Mouse (Mus musculus) ovary, postnatal 36 days (tissue): Measurements from ENCODE around the gene H2-M10.5.
"Not testable (repeated sequence)": the region's sequence is repeated elsewhere in the genome, so short reads cannot be mapped to it uniquely, and the experiment has no call there.

Experiments used
- DNase-seq: peaks from one replicate; pipeline ENCODE4 v3.0.0; 2022; ENCODE audit warnings: low spot score, mixed read lengths

Gene H2-M10.5

DNA sequence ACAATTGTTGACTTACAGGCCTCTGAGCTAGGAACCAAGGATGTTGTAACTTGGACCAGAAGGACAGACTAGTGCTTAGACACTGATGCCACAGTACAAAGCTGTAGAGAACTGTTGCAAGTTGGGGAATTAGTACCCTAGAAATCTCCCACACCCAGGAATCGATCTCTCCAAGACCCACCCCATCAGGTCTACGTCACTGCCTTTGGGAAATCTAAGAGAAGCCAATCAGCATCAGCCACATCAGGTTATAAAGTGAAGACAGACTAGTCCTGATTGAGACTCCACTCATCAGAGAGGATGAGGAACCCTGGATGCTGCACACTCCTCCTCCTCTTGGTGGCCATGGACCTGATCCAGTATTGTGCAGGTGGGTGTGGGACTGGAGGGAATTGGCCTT, at the start of gene H2-M10.5:
Gene H2-M10.5 (plus strand): TSS at position 301 of the 400 bp plus-strand sequence.
- not testable (repeated sequence) for DNase-seq

DNA sequence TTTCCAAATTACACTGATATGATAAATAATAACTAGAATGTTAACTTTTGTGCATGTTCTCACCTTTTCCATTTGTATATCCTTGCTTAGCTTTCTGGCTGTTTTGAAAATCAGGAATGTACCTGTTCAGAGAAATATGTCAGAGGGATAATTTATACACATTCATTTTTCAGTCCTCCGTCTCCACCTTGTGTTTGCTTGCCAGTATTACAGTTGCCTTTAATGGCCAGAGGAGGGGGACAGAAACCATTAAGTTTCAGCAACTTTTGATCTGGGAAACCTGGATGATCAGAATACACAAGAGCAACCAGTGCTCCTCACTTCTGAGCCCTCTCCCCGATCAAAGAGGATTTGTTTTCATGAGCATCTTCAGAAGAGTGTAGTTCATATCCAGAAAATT, 46.7 kb upstream of the H2-M10.5 start:
- DNase-seq: no peak

DNA sequence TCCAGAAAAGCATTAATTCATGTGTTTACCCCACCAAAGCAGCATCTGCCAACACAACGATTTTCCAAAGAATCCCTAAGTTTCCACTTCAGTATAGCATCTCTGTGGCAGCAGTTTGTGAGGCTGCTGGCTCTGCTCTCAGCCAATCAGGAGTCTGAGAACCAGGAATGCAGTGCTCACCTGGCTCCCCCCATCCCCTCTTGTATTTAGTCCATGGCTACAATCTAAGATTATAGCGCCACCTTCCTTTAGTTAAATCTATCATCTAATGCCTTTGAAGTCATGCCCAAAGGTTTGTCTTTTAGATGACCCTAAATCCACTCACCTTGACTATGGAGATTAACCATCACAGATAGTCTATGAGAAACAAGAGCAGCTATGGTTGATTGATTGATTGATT, 8.9 kb upstream of the H2-M10.5 start:
- DNase-seq: no peak

DNA sequence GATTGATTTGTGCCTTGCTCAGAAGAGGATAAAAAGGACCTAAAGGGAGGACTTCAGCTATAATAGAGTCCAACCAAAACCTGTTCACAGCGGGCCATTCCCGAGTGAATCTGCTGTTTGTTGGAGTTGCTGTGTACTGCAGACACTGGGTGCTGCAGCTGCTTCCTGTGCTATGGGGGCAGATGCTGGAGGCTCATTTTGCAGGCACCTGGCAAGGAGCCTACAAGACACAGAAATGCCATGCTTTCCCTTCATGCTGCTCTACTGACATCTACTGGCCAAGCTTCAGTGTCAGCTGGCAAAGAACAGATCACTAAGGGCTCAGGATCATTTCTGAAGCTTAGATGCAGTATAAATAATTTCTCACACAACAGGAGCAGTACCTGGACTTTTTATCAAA, 8.5 kb upstream of the H2-M10.5 start:
- DNase-seq: peak; percentile 13

DNA sequence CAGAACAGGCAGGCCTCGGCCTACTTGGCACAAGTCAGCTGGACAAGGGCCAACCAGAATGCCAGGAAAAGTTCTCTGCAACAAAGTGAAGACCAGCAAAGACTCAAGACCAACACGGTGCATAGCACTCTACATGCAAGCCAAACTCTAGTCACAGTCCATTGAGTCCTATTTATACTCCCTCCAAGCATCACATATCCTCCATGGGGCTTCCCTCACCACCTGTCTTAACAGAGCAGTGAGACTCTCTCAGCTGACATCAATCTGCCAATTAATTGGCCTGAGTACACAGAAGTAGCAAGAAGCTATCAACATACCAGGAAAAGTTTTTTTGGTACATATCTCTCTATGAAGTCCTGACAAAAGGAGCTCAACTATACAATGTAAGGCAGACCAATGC, 7.3 kb upstream of the H2-M10.5 start:
- DNase-seq: not testable (repeated sequence)

- DNase-seq: no peak
These were observed 8.8 kb downstream of the H2-M10.5 start for GRCm38 (mm10) chr17:36781533-36781932.

- DNase-seq: not testable (repeated sequence)
These were observed 13.8 kb downstream of the H2-M10.5 start for GRCm38 (mm10) chr17:36786483-36786886.

DNA sequence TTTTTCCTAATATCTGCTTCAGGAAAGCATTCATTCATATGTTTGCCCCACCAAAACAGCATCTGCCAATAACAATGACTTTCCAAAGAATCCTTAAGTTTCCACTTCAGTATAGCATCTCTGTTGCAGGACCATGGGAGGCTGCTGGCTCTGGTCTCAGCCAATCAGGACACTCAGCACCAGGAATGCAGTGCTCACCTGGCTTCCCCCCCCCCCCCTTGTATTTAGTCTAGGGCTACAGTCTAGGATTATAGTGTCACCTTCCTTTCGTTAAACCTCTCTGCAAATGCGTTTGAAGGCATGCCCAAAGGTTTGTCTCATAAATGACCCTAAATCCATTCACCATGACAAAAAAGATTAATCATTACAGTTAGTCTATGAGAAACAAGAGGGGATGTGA, 15.6 kb downstream of the H2-M10.5 start:
- DNase-seq: no peak

DNA sequence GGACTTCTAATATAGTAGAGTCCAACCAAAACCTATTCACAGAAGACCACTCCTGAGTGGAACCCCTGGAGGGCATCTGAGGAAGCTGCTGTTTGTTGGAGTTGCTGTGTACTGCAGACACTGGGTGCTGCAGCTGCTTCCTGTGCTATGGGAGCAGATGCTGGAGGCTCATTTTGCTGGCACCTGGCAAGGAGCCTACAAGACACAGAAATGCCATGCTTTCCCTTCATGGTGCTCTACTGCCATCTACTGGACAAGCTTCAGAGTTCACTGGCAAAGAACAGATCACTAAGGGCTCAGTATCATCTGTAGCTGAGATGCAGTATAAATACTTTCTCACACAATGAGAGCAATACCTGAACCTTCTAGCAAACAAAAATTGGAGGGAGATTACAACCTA, 16.1 kb downstream of the H2-M10.5 start:
- peak; percentile 47 for DNase-seq

DNA sequence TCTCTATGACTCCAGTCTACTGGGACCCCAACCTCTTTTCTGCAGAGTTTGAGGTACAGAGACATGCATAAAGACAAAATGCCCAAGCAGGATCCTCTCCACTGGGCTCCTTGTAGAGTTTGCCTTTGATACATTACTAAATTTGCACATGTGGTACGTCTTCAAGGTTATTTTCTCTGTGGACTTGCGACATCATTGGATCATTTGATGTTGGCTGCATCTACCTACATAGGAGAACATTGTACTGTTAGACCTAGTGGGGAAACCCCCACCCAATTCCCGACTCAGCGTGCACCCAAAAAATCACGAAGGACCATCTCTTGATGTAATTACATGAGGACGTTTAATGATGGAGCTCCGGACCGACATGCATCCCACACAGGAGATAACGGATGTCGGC, 26.8 kb downstream of the H2-M10.5 start:
- DNase-seq: no peak

DNA sequence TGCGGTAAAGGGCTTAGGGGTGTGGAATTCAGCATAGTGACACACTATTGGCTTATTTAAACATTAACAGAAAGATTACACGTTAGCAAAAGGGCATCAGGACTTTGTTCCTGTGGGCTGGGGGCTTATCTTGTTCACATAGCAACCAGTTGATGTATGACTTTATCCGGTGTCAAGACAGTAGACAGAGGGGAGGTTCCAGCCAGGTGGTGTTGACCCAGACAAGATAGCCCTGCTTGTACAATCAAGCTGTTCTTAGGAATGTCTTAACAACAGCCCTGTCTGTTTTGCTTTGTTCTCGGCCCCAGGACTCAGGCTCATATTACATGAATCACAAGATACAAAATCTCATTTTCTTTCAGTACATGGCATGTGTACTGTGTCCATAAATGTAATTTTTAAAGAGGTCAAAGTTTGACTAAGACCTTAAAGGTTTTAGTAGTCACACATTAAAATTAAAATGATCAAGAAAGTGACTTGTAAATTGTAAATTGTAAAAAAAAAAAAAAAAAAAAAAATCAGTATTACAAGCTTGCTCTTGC, 27.3 kb downstream of the H2-M10.5 start:
- not testable (repeated sequence) for DNase-seq

GRCm38 (mm10) chr17:36811871-36812270, 39.2 kb downstream of the H2-M10.5 start, which contains the start of gene H2-M10.6:
TSS of gene H2-M10.6 (plus strand) at chr17:36812171.
- DNase-seq: no peak

- peak; percentile 47 for DNase-seq
These were observed 51.3 kb downstream of the H2-M10.5 start for GRCm38 (mm10) chr17:36824005-36824404.

DNA sequence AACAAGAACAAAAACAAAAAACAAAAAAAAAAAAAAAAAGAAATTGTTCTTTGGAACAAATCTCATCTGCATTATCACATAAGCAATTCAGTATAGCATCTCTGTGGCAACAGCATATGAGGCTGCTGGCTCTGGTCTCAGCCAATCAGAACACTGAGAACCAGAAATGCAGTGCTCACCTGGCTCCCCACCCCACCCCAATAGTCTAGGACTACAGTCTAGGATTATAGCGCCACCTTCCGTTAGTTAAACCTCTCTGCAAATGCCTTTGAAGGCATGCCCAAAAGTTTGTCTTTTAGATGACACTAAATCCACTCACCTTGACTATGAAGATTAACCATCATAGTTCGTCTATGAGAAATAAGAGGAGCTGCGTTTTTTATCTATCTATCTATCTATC, 52.8 kb downstream of the H2-M10.5 start:
- no peak for DNase-seq
